Mouse (Mus musculus): Measurements from ENCODE around the gene E2f6. TPM values are rescaled to one million over a fixed set of nuclear protein-coding genes. Genes with fewer than 3 reads are reported as not detected.
A peak's percentile ranks its signal among the peaks of the same experiment; 100 is the strongest.

E2f6 gene
- total and polyA plus RNA-seq, 2 experiments from 2014 or later = 20.0 to 21.2 TPM

DNA sequence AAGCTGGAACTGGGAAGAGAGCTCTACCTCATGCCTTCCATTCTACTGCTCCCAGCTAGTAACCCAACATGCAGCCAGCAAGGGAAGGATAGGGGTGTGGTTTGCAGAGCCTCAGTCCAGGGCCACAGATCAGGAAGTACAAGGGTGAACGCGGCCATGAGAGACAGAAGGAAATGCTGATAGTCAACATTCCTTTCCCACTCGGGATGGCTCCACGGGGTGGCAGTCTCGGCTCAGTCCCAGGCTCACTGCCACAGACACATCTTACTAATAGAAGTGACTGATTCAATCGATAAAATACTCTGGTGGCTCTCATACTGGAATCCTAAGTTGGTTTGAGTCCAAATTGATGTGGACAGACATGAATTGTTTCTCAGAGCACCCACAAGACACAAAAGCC, 17.7 kb downstream of the E2f6 start:
- ATAC-seq = no peak
- H3K9me3 ChIP-seq (ENCODE audit: low read length) = no peaks in the 10 kb centered on the region
- no peak overlapping the region for H3K27ac ChIP-seq
- peak; percentile 54 for TF ChIP-seq CTCF (IDR thresholded peaks at IDR 0.05; ENCODE audit: low read depth)
- no peak for DNase-seq (ENCODE audit: low spot score)
- 72% methylated on average over 6 of the region's 6 CpGs for WGBS
- H3K4me2 ChIP-seq (ENCODE audit: low read depth, low read length) = no peak overlapping the region
- no peak overlapping the region for H3K4me3 ChIP-seq (ENCODE audit: low read length)
- no peaks in the 10 kb centered on the region for H3K27me3 ChIP-seq (ENCODE audit: insufficient read depth, low read length)
- H3K9ac ChIP-seq (replicated peaks; ENCODE audit: low read length) = no peak overlapping the region
- H3K36me3 ChIP-seq (ENCODE audit: insufficient read depth, low read length) = peaks cover 26% of the 10 kb centered on the region
- no peaks in the 10 kb centered on the region for H3K4me1 ChIP-seq (ENCODE audit: insufficient read depth, low read length)

GRCm38 (mm10) chr12:16829785-16830184, 19.0 kb downstream of the E2f6 start:
- peak; percentile 34 for TF ChIP-seq CTCF (IDR thresholded peaks at IDR 0.05; ENCODE audit: low read depth)
- no peak for DNase-seq (ENCODE audit: low spot score)
- Histone ChIP-seq H3K27me3 (ENCODE audit: insufficient read depth, low read length) (no peaks in the 10 kb centered on the region), H3K4me1 (ENCODE audit: insufficient read depth, low read length) (no peaks in the 10 kb centered on the region), H3K4me3 (ENCODE audit: low read length) (no peak overlapping the region), H3K36me3 (ENCODE audit: insufficient read depth, low read length) (peaks cover 14% of the 10 kb centered on the region), H3K4me2 (ENCODE audit: low read depth, low read length) (no peak overlapping the region), H3K9ac (replicated peaks; ENCODE audit: low read length) (no peak overlapping the region), H3K9me3 (ENCODE audit: low read length) (no peaks in the 10 kb centered on the region), H3K27ac (no peak overlapping the region)
- 90% methylated on average over 2 of the region's 2 CpGs for WGBS
- ATAC-seq = no peak

- Histone ChIP-seq H3K4me1 (ENCODE audit: insufficient read depth, low read length) (no peaks in the 10 kb centered on the region), H3K4me2 (ENCODE audit: low read depth, low read length) (no peak overlapping the region), H3K9me3 (ENCODE audit: low read length) (no peaks in the 10 kb centered on the region), H3K4me3 (ENCODE audit: low read length) (no peak overlapping the region), H3K9ac (replicated peaks; ENCODE audit: low read length) (no peak overlapping the region), H3K27ac (no peak overlapping the region), H3K27me3 (ENCODE audit: insufficient read depth, low read length) (no peaks in the 10 kb centered on the region), H3K36me3 (ENCODE audit: insufficient read depth, low read length) (peaks cover 5% of the 10 kb centered on the region)
- no peak for DNase-seq (ENCODE audit: low spot score)
- ATAC-seq = no peak
- WGBS = 76% methylated on average over 4 of the region's 4 CpGs
- no peak for TF ChIP-seq CTCF (IDR thresholded peaks at IDR 0.05; ENCODE audit: low read depth)
These were observed 20.3 kb downstream of the E2f6 start for GRCm38 (mm10) chr12:16831071-16831470.

- H3K27ac ChIP-seq = no peak overlapping the region
- DNase-seq (ENCODE audit: low spot score) (no peak), ATAC-seq (no peak; the same call in 1 of the 2 replicates)
- H3K9me3 ChIP-seq (ENCODE audit: low read length) = no peaks in the 10 kb centered on the region
- no peaks in the 10 kb centered on the region for H3K36me3 ChIP-seq (ENCODE audit: insufficient read depth, low read length)
- no peak overlapping the region for H3K4me2 ChIP-seq (ENCODE audit: low read depth, low read length)
- no peak overlapping the region for H3K9ac ChIP-seq (replicated peaks; ENCODE audit: low read length)
- no peak overlapping the region for H3K4me3 ChIP-seq (ENCODE audit: low read length)
- H3K4me1 ChIP-seq (ENCODE audit: insufficient read depth, low read length) = no peaks in the 10 kb centered on the region
- WGBS = 73% methylated on average over 11 of the region's 11 CpGs
- no peaks in the 10 kb centered on the region for H3K27me3 ChIP-seq (ENCODE audit: insufficient read depth, low read length)
- TF ChIP-seq CTCF (IDR thresholded peaks at IDR 0.05; ENCODE audit: low read depth) = no peak
These were observed 23.9 kb downstream of the E2f6 start for GRCm38 (mm10) chr12:16834701-16835100.

- no peak overlapping the region for H3K4me3 ChIP-seq (ENCODE audit: low read length)
- ATAC-seq (peak; percentile 51; the same call in 1 of the 2 replicates), DNase-seq (ENCODE audit: low spot score) (peak; percentile 58)
- no peak overlapping the region for H3K27ac ChIP-seq
- no peak for TF ChIP-seq CTCF (IDR thresholded peaks at IDR 0.05; ENCODE audit: low read depth)
- no peaks in the 10 kb centered on the region for H3K4me1 ChIP-seq (ENCODE audit: insufficient read depth, low read length)
- H3K27me3 ChIP-seq (ENCODE audit: insufficient read depth, low read length) = no peaks in the 10 kb centered on the region
- no peak overlapping the region for H3K9ac ChIP-seq (replicated peaks; ENCODE audit: low read length)
- 55% methylated on average over 9 of the region's 9 CpGs for WGBS
- H3K36me3 ChIP-seq (ENCODE audit: insufficient read depth, low read length) = no peaks in the 10 kb centered on the region
- no peak overlapping the region for H3K4me2 ChIP-seq (ENCODE audit: low read depth, low read length)
- H3K9me3 ChIP-seq (ENCODE audit: low read length) = no peaks in the 10 kb centered on the region
These were observed 25.4 kb downstream of the E2f6 start for GRCm38 (mm10) chr12:16836188-16836587.

DNA sequence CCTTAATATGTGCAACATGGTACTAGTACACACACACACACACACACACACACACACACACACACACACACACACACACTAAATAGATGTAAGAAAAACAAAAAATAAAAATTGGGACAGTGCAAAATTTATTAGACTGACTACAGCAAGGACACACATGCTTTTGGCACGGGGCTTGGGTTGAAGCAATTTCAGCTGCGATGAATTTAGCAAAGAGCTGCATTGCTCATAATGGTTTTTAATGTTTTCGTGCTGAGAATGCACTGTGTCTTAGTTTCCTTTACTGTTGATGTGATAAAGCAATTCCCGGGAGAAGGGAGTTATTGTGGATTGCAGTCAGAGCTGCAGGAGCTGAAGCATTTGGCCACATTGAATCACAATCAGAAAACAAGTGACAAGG, 27.0 kb downstream of the E2f6 start:
- no peak overlapping the region for H3K4me2 ChIP-seq (ENCODE audit: low read depth, low read length)
- DNase-seq (ENCODE audit: low spot score) (peak; percentile 6), ATAC-seq (no peak)
- no peaks in the 10 kb centered on the region for H3K36me3 ChIP-seq (ENCODE audit: insufficient read depth, low read length)
- H3K27me3 ChIP-seq (ENCODE audit: insufficient read depth, low read length) = no peaks in the 10 kb centered on the region
- WGBS = 85% methylated on average over 4 of the region's 4 CpGs
- H3K4me3 ChIP-seq (ENCODE audit: low read length) = no peak overlapping the region
- no peaks in the 10 kb centered on the region for H3K4me1 ChIP-seq (ENCODE audit: insufficient read depth, low read length)
- no peaks in the 10 kb centered on the region for H3K9me3 ChIP-seq (ENCODE audit: low read length)
- no peak overlapping the region for H3K9ac ChIP-seq (replicated peaks; ENCODE audit: low read length)
- no peak overlapping the region for H3K27ac ChIP-seq
- no peak for TF ChIP-seq CTCF (IDR thresholded peaks at IDR 0.05; ENCODE audit: low read depth)

- no peaks in the 10 kb centered on the region for H3K9me3 ChIP-seq (ENCODE audit: low read length)
- H3K4me2 ChIP-seq (ENCODE audit: low read depth, low read length) = no peak overlapping the region
- H3K4me1 ChIP-seq (ENCODE audit: insufficient read depth, low read length) = no peaks in the 10 kb centered on the region
- no peak overlapping the region for H3K27ac ChIP-seq
- no peak overlapping the region for H3K9ac ChIP-seq (replicated peaks; ENCODE audit: low read length)
- H3K27me3 ChIP-seq (ENCODE audit: insufficient read depth, low read length) = no peaks in the 10 kb centered on the region
- 85% methylated on average over 8 of the region's 8 CpGs for WGBS
- ATAC-seq (no peak), DNase-seq (ENCODE audit: low spot score) (no peak)
- no peak overlapping the region for H3K4me3 ChIP-seq (ENCODE audit: low read length)
- no peak for TF ChIP-seq CTCF (IDR thresholded peaks at IDR 0.05; ENCODE audit: low read depth)
- no peaks in the 10 kb centered on the region for H3K36me3 ChIP-seq (ENCODE audit: insufficient read depth, low read length)
These were observed 30.3 kb downstream of the E2f6 start for GRCm38 (mm10) chr12:16840842-16841782.

All from hindbrain, postnatal 0 days (tissue).